Mouse (Mus musculus): ENCODE measurements around the gene Gm20388. TPM values are rescaled to one million over a fixed set of nuclear protein-coding genes. Genes with fewer than 3 reads are reported as not detected.

The Gm20388 gene
- polyA plus RNA-seq, 1 experiment = not detected

- Histone ChIP-seq H3K4me1 (ENCODE audit: control insufficient read depth, insufficient read depth, low read length) (0 out of 2 replicates have a peak, but pooled peaks cover 3% of the 10 kb centered on the region), H3K4me3 (ENCODE audit: insufficient read depth, low read depth, low read length) (no peak overlapping the region), H3K27ac (ENCODE audit: insufficient read depth, low read depth, low read length) (no peak overlapping the region)
- 78% methylated on average over 27 of the region's 27 CpGs for WGBS
- TF ChIP-seq CTCF (IDR thresholded peaks at IDR 0.05; ENCODE audit: insufficient read depth, low read depth, low read length) (no peak), POLR2A (IDR thresholded peaks at IDR 0.05; ENCODE audit: insufficient read depth, low read depth, low read length) (no peak)
Measured at GRCm38 (mm10) chr8:121170626-121171552, 1260.2 kb downstream of the Gm20388 start.

GRCm38 (mm10) chr8:121172567-121172966 is 1261.9 kb downstream of the Gm20388 start:
- H3K4me3 ChIP-seq (ENCODE audit: insufficient read depth, low read depth, low read length) = no peak overlapping the region
- TF ChIP-seq CTCF (IDR thresholded peaks at IDR 0.05; ENCODE audit: insufficient read depth, low read depth, low read length) (no peak), POLR2A (IDR thresholded peaks at IDR 0.05; ENCODE audit: insufficient read depth, low read depth, low read length) (no peak)
- 91% methylated on average over 8 of the region's 8 CpGs for WGBS
- H3K27ac ChIP-seq (ENCODE audit: insufficient read depth, low read depth, low read length) = no peak overlapping the region
- 0 out of 2 replicates have a peak, but pooled peaks cover 3% of the 10 kb centered on the region for H3K4me1 ChIP-seq (ENCODE audit: control insufficient read depth, insufficient read depth, low read length)

GRCm38 (mm10) chr8:121174178-121174577 is 1263.5 kb downstream of the Gm20388 start:
- no peak overlapping the region for H3K4me3 ChIP-seq (ENCODE audit: insufficient read depth, low read depth, low read length)
- no peak overlapping the region for H3K27ac ChIP-seq (ENCODE audit: insufficient read depth, low read depth, low read length)
- 80% methylated on average over 10 of the region's 10 CpGs for WGBS
- TF ChIP-seq POLR2A (IDR thresholded peaks at IDR 0.05; ENCODE audit: insufficient read depth, low read depth, low read length) (no peak), CTCF (IDR thresholded peaks at IDR 0.05; ENCODE audit: insufficient read depth, low read depth, low read length) (no peak)
- 0 out of 2 replicates have a peak, but pooled peaks cover 3% of the 10 kb centered on the region for H3K4me1 ChIP-seq (ENCODE audit: control insufficient read depth, insufficient read depth, low read length)

GRCm38 (mm10) chr8:121174721-121175539 is 1264.3 kb downstream of the Gm20388 start:
- 0 out of 2 replicates have a peak, but pooled peaks cover 3% of the 10 kb centered on the region for H3K4me1 ChIP-seq (ENCODE audit: control insufficient read depth, insufficient read depth, low read length)
- no peak overlapping the region for H3K4me3 ChIP-seq (ENCODE audit: insufficient read depth, low read depth, low read length)
- no peak for TF ChIP-seq CTCF (IDR thresholded peaks at IDR 0.05; ENCODE audit: insufficient read depth, low read depth, low read length)
- TF ChIP-seq POLR2A (IDR thresholded peaks at IDR 0.05; ENCODE audit: insufficient read depth, low read depth, low read length) = no peak
- no peak overlapping the region for H3K27ac ChIP-seq (ENCODE audit: insufficient read depth, low read depth, low read length)
- 41% methylated on average over 30 of the region's 30 CpGs for WGBS

GRCm38 (mm10) chr8:121175540-121176090 is 1265.0 kb downstream of the Gm20388 start:
- TF ChIP-seq POLR2A (IDR thresholded peaks at IDR 0.05; ENCODE audit: insufficient read depth, low read depth, low read length) (no peak), CTCF (IDR thresholded peaks at IDR 0.05; ENCODE audit: insufficient read depth, low read depth, low read length) (no peak)
- 82% methylated on average over 8 of the region's 8 CpGs for WGBS
- H3K4me1 ChIP-seq (ENCODE audit: control insufficient read depth, insufficient read depth, low read length) = 0 out of 2 replicates have a peak, but pooled peaks cover 3% of the 10 kb centered on the region
- H3K27ac ChIP-seq (ENCODE audit: insufficient read depth, low read depth, low read length) = no peak overlapping the region
- H3K4me3 ChIP-seq (ENCODE audit: insufficient read depth, low read depth, low read length) = no peak overlapping the region

GRCm38 (mm10) chr8:121176291-121176690 is 1265.7 kb downstream of the Gm20388 start:
- Histone ChIP-seq H3K27ac (ENCODE audit: insufficient read depth, low read depth, low read length) (no peak overlapping the region), H3K4me1 (ENCODE audit: control insufficient read depth, insufficient read depth, low read length) (0 out of 2 replicates have a peak, but pooled peaks cover 1% of the 10 kb centered on the region), H3K4me3 (ENCODE audit: insufficient read depth, low read depth, low read length) (no peak overlapping the region)
- 75% methylated on average over 3 of the region's 3 CpGs for WGBS
- TF ChIP-seq CTCF (IDR thresholded peaks at IDR 0.05; ENCODE audit: insufficient read depth, low read depth, low read length) (no peak), POLR2A (IDR thresholded peaks at IDR 0.05; ENCODE audit: insufficient read depth, low read depth, low read length) (no peak)

- no peak overlapping the region for H3K4me3 ChIP-seq (ENCODE audit: insufficient read depth, low read depth, low read length)
- no peak overlapping the region for H3K27ac ChIP-seq (ENCODE audit: insufficient read depth, low read depth, low read length)
- no peak for TF ChIP-seq CTCF (IDR thresholded peaks at IDR 0.05; ENCODE audit: insufficient read depth, low read depth, low read length)
- TF ChIP-seq POLR2A (IDR thresholded peaks at IDR 0.05; ENCODE audit: insufficient read depth, low read depth, low read length) = no peak
- 35% methylated on average over 21 of the region's 21 CpGs for WGBS
- H3K4me1 ChIP-seq (ENCODE audit: control insufficient read depth, insufficient read depth, low read length) = no peaks in the 10 kb centered on the region
Measured at GRCm38 (mm10) chr8:121180474-121181284, 1270.0 kb downstream of the Gm20388 start.

All from olfactory bulb, adult 2 months (tissue).